Mouse (Mus musculus) stomach, embryonic 15.5 days (tissue): ENCODE results near the gene A630095N17Rik. TPM values are rescaled to one million over a fixed set of nuclear protein-coding genes. Genes with fewer than 3 reads are reported as not detected.

ENCODE experiments used
- ATAC-seq: fragments of 200-750 bp; cut with Nextera tagmentation; 2 replicates; pipeline ENCODE4 v1.8.0; 2017; ENCODE audit warnings: low read depth, moderate number of reproducible peaks, moderate TSS enrichment; ENCODE audit not compliant: insufficient read depth, low FRiP score
- H3K27ac ChIP-seq: fragments of 300-500 bp; sonication (generic); 2 replicates; pipeline ENCODE4 v1.5.1; 2015; ENCODE audit warnings: mild to moderate bottlenecking, inconsistent platforms
- H3K27me3 ChIP-seq: fragments of 300-500 bp; sonication (generic); replicated peaks from 2 replicates; pipeline ENCODE4 v1.6.1; 2015; ENCODE audit warnings: inconsistent platforms
- H3K36me3 ChIP-seq: fragments of 300-500 bp; sonication (generic); 2 replicates; pipeline ENCODE4 v1.6.1; 2015; ENCODE audit warnings: inconsistent platforms
- H3K4me1 ChIP-seq: fragments of 300-500 bp; sonication (generic); 2 replicates; pipeline ENCODE4 v1.6.1; 2015; ENCODE audit warnings: inconsistent platforms
- H3K4me2 ChIP-seq: fragments of 300-500 bp; sonication (generic); 2 replicates; pipeline ENCODE4 v1.6.1; 2015; ENCODE audit warnings: mild to moderate bottlenecking, inconsistent platforms
- H3K4me3 ChIP-seq: fragments of 300-500 bp; sonication (generic); replicated peaks from 2 replicates; pipeline ENCODE4 v1.5.1; 2015; ENCODE audit warnings: inconsistent platforms
- H3K9ac ChIP-seq: fragments of 300-500 bp; sonication (generic); 2 replicates; pipeline ENCODE4 v1.6.1; 2015; ENCODE audit warnings: inconsistent platforms
- H3K9me3 ChIP-seq: fragments of 300-500 bp; sonication (generic); 2 replicates; pipeline ENCODE4 v1.6.1; 2016; ENCODE audit warnings: inconsistent platforms
- WGBS: fragments of 180-500 bp; shearing (Covaris S2); methylation state at CpG from one replicate; pipeline ENCODE4 v1.1.7; 2015; 5-methylcytosine and 5-hydroxymethylcytosine counted together
- polyA plus RNA-seq: library from polyadenylated mRNA; unstranded; fragments of >200 nt; fragmentation: Nextera tagmentation; extraction: Ambion mirVana; gene quantifications from 2 replicates; pipeline ENCODE4 v1.2.1, GENCODE M21; 2015

The A630095N17Rik gene
- polyA plus RNA-seq, 1 experiment from 2014 or later = not detected

GRCm38 (mm10) chr1:75219078-75219477, 12.8 kb downstream of the A630095N17Rik start:
- peaks cover 17% of the 10 kb centered on the region for H3K27me3 ChIP-seq
- H3K4me3 ChIP-seq = peak overlapping the region; percentile 56
- H3K9me3 ChIP-seq = no peaks in the 10 kb centered on the region
- under 1% methylated on average over 24 of the region's 24 CpGs for WGBS
- H3K36me3 ChIP-seq = 0 out of 2 replicates have a peak, but pooled peaks cover 3% of the 10 kb centered on the region
- peaks cover 12% of the 10 kb centered on the region for H3K4me1 ChIP-seq
- peak overlapping the region; percentile 63 for H3K27ac ChIP-seq
- peak overlapping the region; percentile 98 for H3K4me2 ChIP-seq
- ATAC-seq = peak; percentile 90
- peak overlapping the region; percentile 35 for H3K9ac ChIP-seq

- peak overlapping the region; percentile 63 for H3K27ac ChIP-seq
- WGBS = under 1% methylated on average over 38 of the region's 38 CpGs
- ATAC-seq = peak; percentile 12
- peak overlapping the region; percentile 35 for H3K9ac ChIP-seq
- H3K4me2 ChIP-seq = peak overlapping the region; percentile 98
- peaks cover 9% of the 10 kb centered on the region; the same call in 1 of the 2 replicates for H3K36me3 ChIP-seq
- peak overlapping the region; percentile 56 for H3K4me3 ChIP-seq
- H3K9me3 ChIP-seq = no peaks in the 10 kb centered on the region
- peaks cover 17% of the 10 kb centered on the region for H3K4me1 ChIP-seq
- H3K27me3 ChIP-seq = peaks cover 17% of the 10 kb centered on the region
Measured at GRCm38 (mm10) chr1:75218227-75219001, 13.5 kb downstream of the A630095N17Rik start.

GRCm38 (mm10) chr1:75217893-75218226, 14.0 kb downstream of the A630095N17Rik start:
- Histone ChIP-seq H3K36me3 (peaks cover 11% of the 10 kb centered on the region), H3K27ac (peak overlapping the region; percentile 63), H3K4me3 (peak overlapping the region; percentile 56), H3K4me2 (peak overlapping the region; percentile 98), H3K9me3 (no peaks in the 10 kb centered on the region), H3K9ac (0 out of 2 replicates have a peak overlapping the region, but pooled peaks have one; percentile 35), H3K4me1 (peaks cover 20% of the 10 kb centered on the region), H3K27me3 (peaks cover 17% of the 10 kb centered on the region)
- ATAC-seq = no peak
- 2% methylated on average over 6 of the region's 6 CpGs for WGBS

GRCm38 (mm10) chr1:75216797-75217585, 14.9 kb downstream of the A630095N17Rik start:
- Histone ChIP-seq H3K9me3 (no peaks in the 10 kb centered on the region), H3K4me1 (peaks cover 28% of the 10 kb centered on the region), H3K36me3 (peaks cover 17% of the 10 kb centered on the region), H3K27ac (no peak overlapping the region), H3K4me2 (peak overlapping the region; percentile 98), H3K27me3 (peaks cover 13% of the 10 kb centered on the region), H3K9ac (no peak overlapping the region), H3K4me3 (peak overlapping the region; percentile 56)
- WGBS = 69% methylated on average over 13 of the region's 13 CpGs
- ATAC-seq = no peak; the same call in 1 of the 2 replicates

GRCm38 (mm10) chr1:75215785-75216184, 16.1 kb downstream of the A630095N17Rik start:
- Histone ChIP-seq H3K4me2 (no peak overlapping the region; the same call in 1 of the 2 replicates), H3K27me3 (peaks cover 11% of the 10 kb centered on the region), H3K27ac (peak overlapping the region; percentile 83; the same call in 1 of the 2 replicates), H3K4me3 (no peak overlapping the region), H3K9me3 (no peaks in the 10 kb centered on the region), H3K9ac (no peak overlapping the region), H3K4me1 (peaks cover 37% of the 10 kb centered on the region), H3K36me3 (peaks cover 17% of the 10 kb centered on the region)
- WGBS = 93% methylated on average over 9 of the region's 9 CpGs
- no peak for ATAC-seq

GRCm38 (mm10) chr1:75214886-75215285, 17.0 kb downstream of the A630095N17Rik start:
- Histone ChIP-seq H3K27me3 (0 out of 2 replicates have a peak, but pooled peaks cover 4% of the 10 kb centered on the region), H3K36me3 (peaks cover 17% of the 10 kb centered on the region), H3K9ac (no peak overlapping the region), H3K4me3 (no peak overlapping the region), H3K9me3 (no peaks in the 10 kb centered on the region), H3K4me2 (no peak overlapping the region; the same call in 1 of the 2 replicates), H3K27ac (peak overlapping the region; percentile 83), H3K4me1 (peaks cover 37% of the 10 kb centered on the region)
- ATAC-seq = no peak
- 60% methylated on average over 5 of the region's 5 CpGs for WGBS

- H3K36me3 ChIP-seq = peaks cover 17% of the 10 kb centered on the region
- H3K9me3 ChIP-seq = no peaks in the 10 kb centered on the region
- H3K4me3 ChIP-seq = no peak overlapping the region
- peak overlapping the region; percentile 83 for H3K27ac ChIP-seq
- 49% methylated on average over 2 of the region's 2 CpGs for WGBS
- ATAC-seq = peak; percentile 29
- H3K4me1 ChIP-seq = peaks cover 36% of the 10 kb centered on the region
- peak overlapping the region; percentile 14; the same call in 1 of the 2 replicates for H3K4me2 ChIP-seq
- no peak overlapping the region for H3K9ac ChIP-seq
- 0 out of 2 replicates have a peak, but pooled peaks cover 4% of the 10 kb centered on the region for H3K27me3 ChIP-seq
Measured at GRCm38 (mm10) chr1:75214442-75214841, 17.5 kb downstream of the A630095N17Rik start.

- H3K4me1 ChIP-seq = peaks cover 35% of the 10 kb centered on the region
Measured at GRCm38 (mm10) chr1:75213096-75213495, 18.8 kb downstream of the A630095N17Rik start.

GRCm38 (mm10) chr1:75212542-75212941, 19.4 kb downstream of the A630095N17Rik start:
- Histone ChIP-seq H3K27me3 (no peaks in the 10 kb centered on the region), H3K36me3 (peaks cover 17% of the 10 kb centered on the region), H3K27ac (no peak overlapping the region), H3K4me2 (peak overlapping the region; percentile 2; the same call in 1 of the 2 replicates), H3K9me3 (no peaks in the 10 kb centered on the region), H3K4me3 (no peak overlapping the region), H3K9ac (no peak overlapping the region), H3K4me1 (peaks cover 33% of the 10 kb centered on the region)
- ATAC-seq = no peak
- 71% methylated on average over 4 of the region's 4 CpGs for WGBS

More at GRCm38 (mm10) chr1:75213096-75213495, 18.8 kb downstream of the A630095N17Rik start:
- Histone ChIP-seq H3K27ac (0 out of 2 replicates have a peak overlapping the region, but pooled peaks have one; percentile 83), H3K4me2 (0 out of 2 replicates have a peak overlapping the region, but pooled peaks have one; percentile 14), H3K27me3 (no peaks in the 10 kb centered on the region), H3K9me3 (no peaks in the 10 kb centered on the region), H3K9ac (no peak overlapping the region), H3K36me3 (peaks cover 17% of the 10 kb centered on the region), H3K4me3 (no peak overlapping the region)
- 76% methylated on average over 7 of the region's 7 CpGs for WGBS
- no peak for ATAC-seq

- H3K9ac ChIP-seq = peak overlapping the region; percentile 97
- H3K27me3 ChIP-seq = no peaks in the 10 kb centered on the region
- peaks cover 17% of the 10 kb centered on the region for H3K36me3 ChIP-seq
- ATAC-seq = no peak
- WGBS = 7% methylated on average over 17 of the region's 17 CpGs
- no peaks in the 10 kb centered on the region for H3K9me3 ChIP-seq
- peaks cover 33% of the 10 kb centered on the region for H3K4me1 ChIP-seq
- peak overlapping the region; percentile 80 for H3K4me2 ChIP-seq
- peak overlapping the region; percentile 89 for H3K4me3 ChIP-seq
- peak overlapping the region; percentile 18; the same call in 1 of the 2 replicates for H3K27ac ChIP-seq
Measured at GRCm38 (mm10) chr1:75211141-75211708, 20.7 kb downstream of the A630095N17Rik start.
